Mouse (Mus musculus) embryo, embryonic 10 days (tissue): ENCODE data around the gene Cdk12.
A peak's percentile ranks its signal among the peaks of the same experiment; 100 is the strongest.

ENCODE experiments used
- DNase-seq: peaks from one replicate; pipeline ENCODE4 v3.0.0-alpha.2; 2015; ENCODE audit warnings: low spot score

Cdk12 gene

GRCm38 (mm10) chr11:98318421-98319116, 115.7 kb downstream of the Cdk12 start:
- DNase-seq = no peak

GRCm38 (mm10) chr11:98319120-98319519, 116.3 kb downstream of the Cdk12 start:
- no peak for DNase-seq

- no peak for DNase-seq
Measured at GRCm38 (mm10) chr11:98319544-98319943, 116.7 kb downstream of the Cdk12 start.

- no peak for DNase-seq
Measured at GRCm38 (mm10) chr11:98319944-98320343, 117.1 kb downstream of the Cdk12 start.

GRCm38 (mm10) chr11:98320381-98320780, 117.5 kb downstream of the Cdk12 start:
- DNase-seq = no peak

GRCm38 (mm10) chr11:98320806-98321676, 118.2 kb downstream of the Cdk12 start:
- no peak for DNase-seq

- no peak for DNase-seq
Measured at GRCm38 (mm10) chr11:98321677-98322003, 118.8 kb downstream of the Cdk12 start.

- DNase-seq = no peak
Measured at GRCm38 (mm10) chr11:98322159-98322558, 119.3 kb downstream of the Cdk12 start.

GRCm38 (mm10) chr11:98323136-98323866, 120.4 kb downstream of the Cdk12 start:
- no peak for DNase-seq

GRCm38 (mm10) chr11:98323933-98324332, 121.1 kb downstream of the Cdk12 start:
- DNase-seq = peak; percentile 73

- DNase-seq = no peak
Measured at GRCm38 (mm10) chr11:98325191-98325820, 122.4 kb downstream of the Cdk12 start.

GRCm38 (mm10) chr11:98325821-98326218, 123.0 kb downstream of the Cdk12 start:
- no peak for DNase-seq

GRCm38 (mm10) chr11:98326741-98327135, 123.9 kb downstream of the Cdk12 start:
- DNase-seq = no peak

GRCm38 (mm10) chr11:98327136-98328030, 124.5 kb downstream of the Cdk12 start:
- DNase-seq = peak; percentile 55

- DNase-seq = peak; percentile 52
Measured at GRCm38 (mm10) chr11:98328031-98328370, 125.1 kb downstream of the Cdk12 start.
